Mouse (Mus musculus) C2C12 (cell line): ENCODE measurements around the gene Etnk1.

Source experiments
- CEBPB ChIP-seq: IDR thresholded peaks from one replicate; pipeline ENCODE4 v1.6.1; 2011; ENCODE audit warnings: low read depth, mild to moderate bottlenecking, control low read depth, moderate library complexity
- CTCF ChIP-seq: IDR thresholded peaks from one replicate; pipeline ENCODE4 v1.5.1; 2011; ENCODE audit not compliant: control insufficient read depth, insufficient read depth, insufficient read length
- MYOD1 ChIP-seq: IDR thresholded peaks from one replicate; pipeline ENCODE4 v1.6.1; 2011; ENCODE audit warnings: low read depth; ENCODE audit not compliant: control insufficient read depth, insufficient read length
- USF1 ChIP-seq: IDR thresholded peaks from one replicate; pipeline ENCODE4 v1.6.1; 2011; ENCODE audit warnings: low read depth, mild to moderate bottlenecking, control low read depth, moderate library complexity

DNA sequence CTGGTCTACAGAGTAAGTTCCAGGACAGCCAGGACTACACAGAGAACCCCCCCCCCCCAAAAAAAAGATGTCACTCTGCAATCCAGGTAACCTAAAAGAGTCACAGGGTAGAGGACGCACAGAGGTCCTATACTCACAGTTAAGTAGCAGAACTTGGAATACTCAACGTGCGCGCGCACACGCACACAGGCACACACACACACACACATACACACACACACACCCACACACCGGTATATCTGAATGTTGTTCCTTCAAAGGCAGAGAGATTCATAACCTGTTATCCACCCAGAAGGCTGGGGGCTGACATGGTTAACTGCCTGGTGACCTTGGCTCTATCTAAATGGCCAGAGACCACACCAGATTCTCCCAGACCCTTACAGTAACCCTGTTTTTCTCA lies 30.3 kb upstream of the Etnk1 start:
- TF ChIP-seq CTCF = no peak
- no peak for TF ChIP-seq USF1
- TF ChIP-seq CEBPB = no peak
- no peak for TF ChIP-seq MYOD1
